Mouse (Mus musculus) limb, embryonic 15.5 days (tissue): ENCODE measurements at regions not wholly inside any gene's neighbourhood (a gene's known extent, or its start where the extent isn't known, plus 50 kb on each side); places are given as distances from the start of the nearest gene placed in this dataset.

Source experiments
- ATAC-seq: fragments of 200-750 bp; cut with Nextera tagmentation; 2 replicates; pipeline ENCODE4 v1.8.0; 2017; ENCODE audit warnings: low read depth, moderate TSS enrichment; ENCODE audit not compliant: insufficient number of reproducible peaks, low FRiP score, low TSS enrichment
- H3K27ac ChIP-seq: fragments of 300-500 bp; sonication (generic); 2 replicates; pipeline ENCODE4 v1.5.1; 2015; ENCODE audit warnings: moderate library complexity, mild to moderate bottlenecking, inconsistent platforms
- H3K27me3 ChIP-seq: fragments of 300-500 bp; sonication (generic); 2 replicates; pipeline ENCODE4 v1.6.1; 2015; ENCODE audit warnings: inconsistent platforms
- H3K36me3 ChIP-seq: fragments of 300-500 bp; sonication (generic); 2 replicates; pipeline ENCODE4 v1.6.1; 2015; ENCODE audit warnings: inconsistent platforms
- H3K4me1 ChIP-seq: fragments of 300-500 bp; sonication (generic); 2 replicates; pipeline ENCODE4 v1.6.1; 2015; ENCODE audit warnings: inconsistent platforms
- H3K4me2 ChIP-seq: fragments of 300-500 bp; sonication (generic); 2 replicates; pipeline ENCODE4 v1.6.1; 2015; ENCODE audit warnings: mild to moderate bottlenecking, inconsistent platforms
- H3K4me3 ChIP-seq: fragments of 300-500 bp; sonication (generic); 2 replicates; pipeline ENCODE4 v1.5.1; 2015; ENCODE audit warnings: mild to moderate bottlenecking, inconsistent platforms
- H3K9ac ChIP-seq: fragments of 300-500 bp; sonication (generic); 2 replicates; pipeline ENCODE4 v1.6.1; 2015; ENCODE audit warnings: inconsistent platforms
- H3K9me3 ChIP-seq: fragments of 300-500 bp; sonication (generic); 2 replicates; pipeline ENCODE4 v1.6.1; 2016; ENCODE audit warnings: inconsistent platforms
- WGBS: fragments of 180-500 bp; shearing (Covaris S2); methylation state at CpG from one replicate; pipeline ENCODE4 v1.1.7; 2015; 5-methylcytosine and 5-hydroxymethylcytosine counted together

GRCm38 (mm10) chr1:71996234-71996619 lies 215.9 kb downstream of the Mreg start:
- H3K4me1 ChIP-seq, result no peaks in the 10 kb centered on the region
- no peak overlapping the region for H3K4me3 ChIP-seq
- H3K9ac ChIP-seq, result no peak overlapping the region
- H3K27me3 ChIP-seq, result no peaks in the 10 kb centered on the region
- no peak overlapping the region for H3K27ac ChIP-seq
- ATAC-seq, result no peak
- H3K9me3 ChIP-seq, result no peaks in the 10 kb centered on the region
- H3K4me2 ChIP-seq, result no peak overlapping the region
- 45% methylated on average over 7 of the region's 7 CpGs for WGBS
- no peaks in the 10 kb centered on the region for H3K36me3 ChIP-seq

GRCm38 (mm10) chr1:71995573-71996233 lies 216.4 kb downstream of the Mreg start:
- no peaks in the 10 kb centered on the region for H3K4me1 ChIP-seq
- ATAC-seq, result no peak
- H3K27ac ChIP-seq, result no peak overlapping the region
- no peaks in the 10 kb centered on the region for H3K9me3 ChIP-seq
- 54% methylated on average over 16 of the region's 16 CpGs for WGBS
- H3K4me2 ChIP-seq, result no peak overlapping the region
- H3K4me3 ChIP-seq, result no peak overlapping the region
- no peak overlapping the region for H3K9ac ChIP-seq
- H3K27me3 ChIP-seq, result no peaks in the 10 kb centered on the region
- H3K36me3 ChIP-seq, result no peaks in the 10 kb centered on the region

GRCm38 (mm10) chr1:71990936-71991335 lies 221.2 kb downstream of the Mreg start:
- 56% methylated on average over 3 of the region's 3 CpGs for WGBS
- H3K9me3 ChIP-seq, result no peaks in the 10 kb centered on the region
- H3K27me3 ChIP-seq, result no peaks in the 10 kb centered on the region
- no peak overlapping the region for H3K4me2 ChIP-seq
- H3K27ac ChIP-seq, result no peak overlapping the region
- no peak for ATAC-seq
- no peak overlapping the region for H3K9ac ChIP-seq
- H3K4me1 ChIP-seq, result no peaks in the 10 kb centered on the region
- no peaks in the 10 kb centered on the region for H3K36me3 ChIP-seq
- no peak overlapping the region for H3K4me3 ChIP-seq

- Histone ChIP-seq H3K27ac (no peak overlapping the region), H3K4me3 (no peak overlapping the region), H3K4me2 (no peak overlapping the region), H3K27me3 (no peaks in the 10 kb centered on the region), H3K9me3 (no peaks in the 10 kb centered on the region), H3K4me1 (no peaks in the 10 kb centered on the region), H3K36me3 (no peaks in the 10 kb centered on the region), H3K9ac (no peak overlapping the region)
- no peak for ATAC-seq
- 93% methylated on average over 3 of the region's 3 CpGs for WGBS
Measured at GRCm38 (mm10) chr1:71988086-71988485, 224.0 kb downstream of the Mreg start.

- Histone ChIP-seq H3K4me2 (no peak overlapping the region), H3K27me3 (no peaks in the 10 kb centered on the region), H3K9ac (no peak overlapping the region), H3K36me3 (no peaks in the 10 kb centered on the region), H3K4me1 (no peaks in the 10 kb centered on the region; the same call in 1 of the 2 replicates), H3K9me3 (no peaks in the 10 kb centered on the region), H3K4me3 (no peak overlapping the region), H3K27ac (no peak overlapping the region)
- no peak for ATAC-seq
- 55% methylated on average over 1 of the region's 1 CpGs for WGBS
Measured at GRCm38 (mm10) chr1:71986047-71986446, 226.1 kb downstream of the Mreg start.

- WGBS, result 81% methylated on average over 7 of the region's 7 CpGs
Measured at GRCm38 (mm10) chr1:71983786-71984185, 228.3 kb downstream of the Mreg start.

GRCm38 (mm10) chr1:71982423-71983262 lies 229.5 kb downstream of the Mreg start:
- no peak for ATAC-seq
- Histone ChIP-seq H3K4me1 (peaks cover 8% of the 10 kb centered on the region; the same call in 1 of the 2 replicates), H3K27me3 (no peaks in the 10 kb centered on the region), H3K4me3 (no peak overlapping the region), H3K27ac (no peak overlapping the region), H3K9me3 (no peaks in the 10 kb centered on the region), H3K36me3 (no peaks in the 10 kb centered on the region), H3K9ac (no peak overlapping the region), H3K4me2 (no peak overlapping the region)
- WGBS, result 71% methylated on average over 5 of the region's 5 CpGs

More at GRCm38 (mm10) chr1:71983786-71984185, 228.3 kb downstream of the Mreg start:
- Histone ChIP-seq H3K36me3 (no peaks in the 10 kb centered on the region), H3K27ac (no peak overlapping the region), H3K4me2 (no peak overlapping the region), H3K9ac (no peak overlapping the region), H3K9me3 (no peaks in the 10 kb centered on the region), H3K4me1 (peaks cover 8% of the 10 kb centered on the region; the same call in 1 of the 2 replicates), H3K4me3 (no peak overlapping the region), H3K27me3 (no peaks in the 10 kb centered on the region)
- no peak for ATAC-seq

GRCm38 (mm10) chr1:71980624-71981023 lies 231.5 kb downstream of the Mreg start:
- Histone ChIP-seq H3K27ac (no peak overlapping the region), H3K4me1 (peaks cover 8% of the 10 kb centered on the region; the same call in 1 of the 2 replicates), H3K36me3 (no peaks in the 10 kb centered on the region), H3K9ac (no peak overlapping the region), H3K9me3 (no peaks in the 10 kb centered on the region), H3K4me2 (no peak overlapping the region), H3K4me3 (no peak overlapping the region), H3K27me3 (no peaks in the 10 kb centered on the region)
- ATAC-seq, result no peak
- 33% methylated on average over 4 of the region's 4 CpGs for WGBS

GRCm38 (mm10) chr1:71979261-71979660 lies 232.8 kb downstream of the Mreg start:
- Histone ChIP-seq H3K4me2 (no peak overlapping the region), H3K4me1 (peaks cover 8% of the 10 kb centered on the region; the same call in 1 of the 2 replicates), H3K27ac (no peak overlapping the region), H3K36me3 (no peaks in the 10 kb centered on the region), H3K9ac (no peak overlapping the region), H3K4me3 (no peak overlapping the region), H3K9me3 (no peaks in the 10 kb centered on the region), H3K27me3 (no peaks in the 10 kb centered on the region)
- ATAC-seq, result no peak
- 42% methylated on average over 4 of the region's 4 CpGs for WGBS

- H3K27me3 ChIP-seq, result no peaks in the 10 kb centered on the region
- H3K4me1 ChIP-seq, result peaks cover 8% of the 10 kb centered on the region; the same call in 1 of the 2 replicates
- H3K4me3 ChIP-seq, result no peak overlapping the region
- 87% methylated on average over 5 of the region's 5 CpGs for WGBS
- H3K27ac ChIP-seq, result no peak overlapping the region
- H3K9ac ChIP-seq, result no peak overlapping the region
- no peak overlapping the region for H3K4me2 ChIP-seq
- H3K9me3 ChIP-seq, result no peaks in the 10 kb centered on the region
- no peaks in the 10 kb centered on the region for H3K36me3 ChIP-seq
- no peak for ATAC-seq
Measured at GRCm38 (mm10) chr1:71977361-71977760, 234.7 kb downstream of the Mreg start.

- Histone ChIP-seq H3K27ac (no peak overlapping the region), H3K4me2 (no peak overlapping the region), H3K9me3 (no peaks in the 10 kb centered on the region), H3K4me1 (peaks cover 6% of the 10 kb centered on the region; the same call in 1 of the 2 replicates), H3K4me3 (no peak overlapping the region), H3K27me3 (no peaks in the 10 kb centered on the region), H3K9ac (no peak overlapping the region), H3K36me3 (no peaks in the 10 kb centered on the region)
- no peak for ATAC-seq
- WGBS, result 58% methylated on average over 4 of the region's 4 CpGs
Measured at GRCm38 (mm10) chr1:71974715-71975114, 237.4 kb downstream of the Mreg start.

GRCm38 (mm10) chr1:71971943-71972342 lies 240.2 kb downstream of the Mreg start:
- H3K9ac ChIP-seq, result no peak overlapping the region
- H3K4me1 ChIP-seq, result no peaks in the 10 kb centered on the region
- no peak overlapping the region for H3K4me2 ChIP-seq
- no peak overlapping the region for H3K27ac ChIP-seq
- no peaks in the 10 kb centered on the region for H3K27me3 ChIP-seq
- ATAC-seq, result 0 out of 2 replicates have a peak, but pooled peaks have one; percentile 40
- no peaks in the 10 kb centered on the region for H3K9me3 ChIP-seq
- no peaks in the 10 kb centered on the region for H3K36me3 ChIP-seq
- 49% methylated on average over 6 of the region's 6 CpGs for WGBS
- no peak overlapping the region for H3K4me3 ChIP-seq
